Mouse (Mus musculus): ENCODE results near the gene Als2cl. TPM values are rescaled to one million over a fixed set of nuclear protein-coding genes. Genes with fewer than 3 reads are reported as not detected.

Als2cl gene
- total RNA-seq, 2 experiments from 2014 or later = 5.8 to 6.6 TPM

DNA sequence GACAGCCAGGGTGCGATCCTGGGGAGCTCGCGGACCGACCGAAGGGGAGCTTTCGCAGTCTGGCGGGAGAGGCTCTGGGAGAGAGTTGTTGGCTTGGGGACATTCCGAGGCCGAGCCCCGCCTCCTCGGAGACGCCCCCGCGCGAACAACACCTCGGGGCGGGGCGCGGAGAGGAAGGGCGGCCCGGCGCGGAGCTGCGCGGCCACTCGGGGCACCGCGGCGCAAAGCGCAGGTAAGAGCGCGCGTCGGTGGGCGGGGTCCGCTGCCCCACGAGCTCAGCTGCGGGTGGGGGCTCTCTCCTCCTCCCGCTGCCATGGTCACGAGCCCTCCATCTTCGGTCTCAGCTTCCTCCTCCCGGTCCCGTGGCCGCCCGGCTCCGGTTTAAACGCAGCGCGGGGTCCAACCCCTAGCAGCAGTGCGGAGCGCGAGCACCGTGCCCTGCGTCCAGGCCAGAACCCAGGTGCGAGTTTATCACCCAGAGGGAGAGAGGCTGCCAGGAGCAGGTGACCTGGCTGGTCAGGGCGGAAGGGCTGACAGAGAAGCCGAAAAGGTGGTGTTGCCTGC lies 410 bp downstream of the Als2cl start, which contains the start of gene Tmie:
Gene Tmie, minus strand, starts transcription at position 116 of the 564 bp plus-strand sequence.
- DNase-seq (ENCODE audit: low spot score in 2 of 2) = peak; percentile 30 to 62

DNA sequence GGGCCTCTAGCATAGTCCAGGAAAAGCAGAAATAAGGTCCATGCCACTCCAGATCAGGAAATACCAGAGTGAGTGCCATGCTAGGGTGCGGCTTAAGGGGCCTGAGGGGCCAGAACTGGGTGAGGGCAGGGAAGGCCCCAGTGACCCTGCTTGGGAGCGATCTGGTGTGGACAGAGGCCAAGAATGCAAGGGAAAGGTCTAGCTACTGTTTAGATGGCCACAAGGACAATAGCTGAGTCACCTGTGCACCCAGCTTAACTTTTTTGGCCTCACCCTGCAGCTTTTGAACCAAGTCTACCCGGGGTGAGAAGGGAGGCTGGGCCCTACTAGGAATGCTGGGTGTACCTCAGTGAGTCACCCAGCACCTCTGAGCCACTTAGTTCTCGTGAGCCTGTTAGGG lies 1.1 kb downstream of the Als2cl start:
- no peak for DNase-seq (ENCODE audit: low spot score in 2 of 2)

DNA sequence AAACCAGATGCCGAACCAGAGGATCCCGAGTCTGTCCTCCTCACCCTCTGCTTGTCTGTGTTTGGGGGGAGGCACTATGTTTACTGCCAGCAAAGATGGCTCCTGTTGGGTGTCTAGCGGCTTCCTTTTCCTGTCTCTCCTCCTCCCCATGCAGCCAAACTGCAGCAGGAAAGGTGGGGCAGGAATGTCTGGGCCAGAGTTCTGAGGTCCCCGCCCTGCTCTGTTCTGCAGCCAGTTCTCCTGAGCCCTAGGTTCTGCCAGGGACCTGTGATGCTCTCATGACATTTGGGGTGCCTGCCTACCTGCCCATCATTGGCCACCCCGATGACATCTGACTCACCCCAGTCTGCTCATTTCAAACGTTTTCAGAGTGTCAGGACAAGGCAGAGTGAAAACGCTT lies 2.3 kb downstream of the Als2cl start:
- DNase-seq (ENCODE audit: low spot score in 2 of 2) = no peak

DNA sequence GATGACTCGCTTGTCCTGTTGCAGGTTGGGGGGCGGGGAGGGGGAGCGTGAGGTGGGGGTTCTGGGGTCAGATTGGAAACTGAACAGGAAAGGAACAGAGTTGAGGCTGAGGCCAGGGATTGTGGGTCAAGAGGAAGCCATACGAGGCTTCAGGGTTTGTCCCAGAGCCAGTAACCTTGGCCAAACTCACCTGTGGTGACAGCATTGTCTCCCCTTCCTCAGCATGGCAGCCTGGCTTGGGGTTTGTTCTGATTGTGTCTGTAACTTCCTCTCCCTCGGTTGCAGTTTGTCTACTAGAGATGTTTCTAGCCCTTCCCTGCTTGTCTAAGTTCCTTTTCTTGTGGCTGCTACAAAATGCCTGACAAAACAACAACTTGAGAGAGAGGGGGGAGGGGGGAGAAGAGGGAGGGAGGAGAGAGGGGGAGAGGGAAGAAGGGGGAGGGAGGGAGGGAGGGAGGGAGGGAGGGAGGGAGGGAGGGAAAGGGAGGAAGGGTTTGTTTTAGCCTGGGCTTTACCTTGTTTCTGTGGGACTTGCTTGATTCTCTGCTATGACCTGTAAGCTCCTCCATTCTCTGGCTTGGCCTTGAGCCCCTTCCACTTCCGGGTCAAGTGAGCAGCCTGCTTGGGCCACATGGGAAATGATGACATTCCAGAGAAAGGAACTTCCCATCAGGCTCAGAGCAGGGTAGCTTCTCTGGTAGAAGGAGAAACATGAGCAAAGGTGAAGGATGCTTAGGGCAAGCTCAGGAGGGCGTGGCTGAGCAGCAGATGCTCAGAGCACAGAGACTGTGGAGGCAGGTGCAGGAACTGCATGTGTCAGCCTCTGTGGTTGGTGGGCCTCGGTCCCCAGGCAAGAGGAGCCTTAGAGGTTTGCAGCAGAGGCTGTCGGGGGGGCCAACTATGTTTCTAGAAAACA lies 8.0 kb downstream of the Als2cl start:
- DNase-seq (ENCODE audit: low spot score in 2 of 2) = no peak

DNA sequence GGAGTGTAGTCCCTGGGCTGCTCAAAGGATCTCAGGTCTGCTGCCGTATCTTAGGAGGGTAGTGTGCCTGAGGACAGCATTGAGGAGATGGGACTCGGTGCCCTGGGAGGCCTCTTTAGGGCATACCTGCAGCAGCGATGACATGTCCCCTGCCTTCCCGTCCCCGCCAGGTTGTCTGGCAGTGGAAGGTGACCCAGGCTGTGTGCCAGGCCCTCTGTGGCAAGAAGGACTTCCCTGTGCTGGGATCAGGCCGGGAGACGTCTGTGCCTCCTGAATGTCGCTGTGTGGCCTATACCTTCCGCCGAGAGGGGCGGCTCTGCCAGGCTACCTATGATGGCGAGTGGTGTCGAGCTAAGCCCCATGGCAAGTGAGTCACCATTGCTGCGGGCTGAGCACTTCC lies 9.3 kb downstream of the Als2cl start:
- no peak for DNase-seq (ENCODE audit: low spot score in 2 of 2)

DNA sequence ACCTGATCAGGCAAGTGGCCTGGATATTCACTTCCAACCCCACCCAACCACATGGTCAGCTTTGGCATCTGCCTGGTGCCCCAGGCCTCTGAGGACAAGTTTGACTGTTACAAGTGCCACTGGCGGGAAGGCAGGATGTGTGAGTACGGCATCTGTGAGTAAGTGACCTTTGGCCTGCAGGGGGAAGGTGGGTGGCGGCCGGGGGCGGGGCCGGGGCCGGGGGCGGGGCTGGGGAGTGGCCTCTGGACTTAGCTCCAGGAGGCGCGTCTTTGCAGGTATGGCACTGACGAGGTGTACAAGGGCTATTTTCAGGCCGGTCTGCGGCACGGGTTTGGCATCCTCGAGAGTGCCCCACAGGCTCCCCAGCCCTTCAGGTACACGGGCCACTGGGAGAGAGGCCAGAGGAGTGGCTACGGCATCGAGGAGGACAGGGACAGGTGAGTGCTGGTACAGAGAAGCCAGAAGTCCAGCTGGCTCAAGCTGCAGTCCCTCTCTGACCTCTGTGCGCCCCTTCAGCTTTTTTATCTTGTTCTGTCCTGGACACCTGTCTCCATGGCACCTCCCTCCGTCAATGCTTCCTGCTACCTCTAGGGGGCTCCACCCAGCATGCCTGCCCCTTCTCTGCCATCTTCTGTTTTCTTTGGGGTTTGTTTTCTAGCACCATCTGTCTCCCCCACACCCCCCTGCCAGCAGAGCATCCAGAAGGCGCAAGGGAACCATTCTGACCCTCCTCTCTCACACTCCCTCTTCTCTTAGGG lies 10.5 kb downstream of the Als2cl start:
- no peak for DNase-seq (ENCODE audit: low spot score in 2 of 2)

DNA sequence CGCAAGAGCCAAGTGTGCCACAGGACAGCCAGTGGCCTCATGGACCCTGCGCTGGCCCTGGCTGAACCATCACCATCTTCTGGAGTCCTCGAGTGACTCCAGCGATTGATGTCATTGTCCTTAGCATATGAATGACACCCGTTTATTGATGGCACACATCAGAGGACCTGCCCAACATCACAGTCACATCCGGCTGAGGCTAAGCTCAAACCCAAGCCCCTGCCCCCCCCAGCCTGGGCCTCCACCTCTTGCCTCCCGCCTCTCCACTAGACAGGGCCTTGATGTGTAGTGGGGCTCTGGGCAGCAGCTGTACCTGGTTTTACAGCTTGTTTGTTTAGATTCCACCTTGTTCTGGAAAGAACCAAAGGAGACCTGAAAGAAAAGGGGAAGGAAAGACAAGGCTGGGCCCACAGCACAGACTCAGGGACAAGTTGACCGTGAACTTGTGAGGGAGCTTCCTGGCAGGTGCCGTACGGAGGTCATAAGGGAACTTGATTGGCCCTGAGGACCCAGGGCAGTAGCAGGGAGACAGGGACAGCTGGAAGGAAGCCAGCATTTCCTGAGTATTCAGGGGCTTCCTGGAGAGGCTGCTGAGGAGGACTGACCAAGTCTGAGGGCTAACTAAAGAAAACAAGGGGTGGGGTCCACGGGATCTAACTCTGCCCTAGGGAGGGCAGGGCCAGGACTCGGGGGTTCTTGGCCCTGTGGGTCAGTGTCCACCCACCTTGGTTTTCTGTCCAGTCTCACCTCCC lies 11.6 kb downstream of the Als2cl start:
- DNase-seq (ENCODE audit: low spot score in 2 of 2) = no peak

DNA sequence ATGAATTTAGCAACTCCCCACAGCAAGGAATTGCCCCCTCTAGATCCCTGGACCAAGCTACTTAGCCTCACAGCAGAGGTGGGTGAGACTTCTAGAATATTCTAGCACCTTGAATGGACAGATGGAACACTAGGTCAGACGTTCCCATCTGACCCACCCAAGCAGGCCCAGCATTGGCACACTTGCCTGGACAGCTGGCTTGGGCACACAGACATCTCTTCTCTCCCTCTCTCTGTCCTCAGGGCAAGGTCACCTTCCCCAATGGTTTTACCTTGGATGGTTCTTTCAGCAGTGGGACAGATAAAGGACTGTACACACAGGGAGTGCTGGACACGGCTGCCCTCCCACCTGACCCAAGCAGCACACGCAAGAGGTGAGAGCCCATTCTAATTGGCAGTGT lies 12.9 kb downstream of the Als2cl start:
- DNase-seq (ENCODE audit: low spot score in 2 of 2) = no peak

DNA sequence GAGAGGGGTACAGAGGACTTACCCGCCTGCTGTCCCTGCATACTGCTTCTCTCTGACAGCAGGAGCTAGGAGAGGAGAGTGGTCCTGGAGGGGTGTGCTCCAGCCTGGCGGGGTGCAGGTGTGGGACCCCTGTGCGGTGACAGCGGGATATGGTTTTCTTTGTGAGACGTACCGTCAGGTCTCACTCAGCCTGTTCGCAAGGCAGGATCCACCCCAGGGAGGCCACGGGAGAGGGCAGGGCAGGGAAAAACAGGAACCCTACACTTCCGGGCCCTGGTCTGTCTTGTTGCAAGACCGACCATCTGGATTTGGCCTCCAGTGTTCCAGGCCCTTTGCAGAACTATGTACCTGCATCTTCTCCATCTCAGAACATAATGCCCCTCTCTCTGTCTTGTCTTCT lies 13.8 kb downstream of the Als2cl start:
- no peak for DNase-seq (ENCODE audit: low spot score in 2 of 2)

DNA sequence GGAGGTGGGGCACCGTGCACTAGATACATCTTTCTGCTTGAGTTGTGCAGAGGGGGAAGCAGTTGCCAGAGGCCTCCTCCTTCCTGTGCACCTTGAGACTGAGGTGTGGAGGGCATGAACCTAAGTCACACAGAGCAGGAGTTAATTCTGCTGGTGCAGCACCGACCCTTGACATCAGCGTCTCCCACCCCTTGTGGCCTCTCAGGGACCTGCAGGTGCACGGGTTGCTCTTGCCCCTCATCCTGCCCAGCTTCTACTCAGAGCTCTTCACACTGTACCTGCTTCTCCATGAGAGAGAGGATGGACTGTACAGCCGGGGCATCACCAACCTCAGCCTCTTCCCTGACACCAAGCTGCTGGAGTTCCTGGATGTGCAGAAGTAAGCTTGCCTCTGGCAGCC lies 15.8 kb downstream of the Als2cl start:
- no peak for DNase-seq (ENCODE audit: low spot score in 2 of 2)

DNA sequence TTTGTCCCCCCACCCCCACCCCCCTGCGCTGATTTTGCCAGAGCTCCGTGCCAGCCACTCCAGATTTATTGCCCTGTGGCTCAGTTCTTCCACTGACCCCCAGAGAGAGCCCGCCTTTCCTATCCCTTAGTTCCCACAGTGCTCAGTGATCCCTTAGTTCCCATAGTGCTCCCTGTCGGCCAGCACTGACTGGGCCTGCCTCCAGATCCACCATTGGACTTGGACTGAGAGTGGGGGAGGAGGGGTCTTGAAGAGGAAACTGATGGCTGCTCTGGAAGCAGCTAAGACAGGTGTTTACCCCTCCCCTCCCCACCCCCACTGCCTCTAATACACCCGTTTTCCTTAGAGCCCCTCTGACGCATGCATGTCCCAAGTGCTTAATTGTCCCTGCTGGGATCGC lies 16.3 kb downstream of the Als2cl start:
- no peak for DNase-seq (ENCODE audit: low spot score in 2 of 2)

DNA sequence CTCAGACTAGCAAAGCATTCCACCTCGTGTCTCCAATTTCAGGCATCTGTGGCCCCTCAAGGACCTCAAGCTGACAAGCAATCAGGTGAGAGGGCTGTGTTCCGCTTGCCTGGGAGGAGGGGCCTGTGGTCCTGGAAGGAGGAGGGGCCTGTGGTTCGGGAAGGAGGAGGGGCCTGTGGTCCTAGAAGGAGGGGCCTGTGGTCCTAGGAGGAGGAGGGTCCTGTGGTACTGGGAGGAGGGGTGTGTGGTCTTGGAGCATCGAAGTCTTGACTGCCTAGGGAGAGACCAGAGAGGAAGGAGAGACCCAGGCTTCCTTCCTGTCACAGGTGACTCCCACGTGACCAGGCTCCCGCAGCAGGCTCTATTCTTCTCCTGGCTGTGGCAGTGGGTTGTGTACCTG lies 16.9 kb downstream of the Als2cl start:
- no peak for DNase-seq (ENCODE audit: low spot score in 2 of 2)

DNA sequence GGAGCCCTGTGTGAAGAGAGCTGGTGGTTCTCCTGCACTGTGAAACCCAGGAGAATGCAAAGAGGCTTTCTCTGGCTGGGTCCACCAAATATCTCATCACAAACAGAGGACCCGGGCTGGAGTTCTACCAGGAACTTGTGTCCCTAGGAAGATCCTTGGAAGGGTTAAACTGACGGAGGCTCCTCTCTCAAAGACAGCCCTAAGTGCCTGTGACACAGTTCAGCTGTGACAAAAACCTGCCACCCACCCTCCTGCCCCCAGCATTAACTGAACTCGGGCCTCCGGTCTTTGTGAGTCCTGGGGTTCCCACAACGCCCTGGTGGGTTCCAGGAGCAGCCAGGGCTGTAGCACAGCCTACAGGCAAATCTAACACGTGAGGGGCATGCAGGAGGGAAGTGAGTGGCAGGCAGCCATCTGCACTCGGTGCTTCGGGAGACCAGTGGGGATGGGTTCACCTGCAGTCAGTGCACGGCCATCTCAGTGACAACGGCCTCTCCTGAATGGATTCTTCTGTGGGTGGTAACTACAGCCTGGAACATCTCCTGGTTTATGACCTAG lies 19.9 kb downstream of the Als2cl start:
- DNase-seq (ENCODE audit: low spot score in 2 of 2) = no peak

DNA sequence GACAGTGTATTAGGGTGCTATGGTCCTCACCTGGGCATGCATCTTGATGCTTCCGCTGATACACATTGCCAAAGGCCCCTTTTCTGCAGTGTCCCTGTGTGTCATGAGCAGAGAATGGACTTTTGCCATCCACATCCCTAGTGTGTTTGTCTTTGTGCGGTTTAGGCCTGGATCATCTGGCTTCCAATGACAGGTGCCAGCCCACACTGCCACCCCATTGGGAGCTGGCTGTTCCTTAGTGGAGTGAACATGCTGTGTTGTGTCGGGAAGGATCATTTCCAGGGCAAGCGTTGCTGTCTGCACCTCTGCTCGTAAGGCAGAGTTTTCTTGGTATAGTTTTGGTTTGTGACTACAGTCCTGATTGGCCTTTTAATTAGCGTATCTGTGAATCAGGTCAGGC lies 21.5 kb downstream of the Als2cl start:
- no peak for DNase-seq (ENCODE audit: low spot score in 2 of 2)

DNA sequence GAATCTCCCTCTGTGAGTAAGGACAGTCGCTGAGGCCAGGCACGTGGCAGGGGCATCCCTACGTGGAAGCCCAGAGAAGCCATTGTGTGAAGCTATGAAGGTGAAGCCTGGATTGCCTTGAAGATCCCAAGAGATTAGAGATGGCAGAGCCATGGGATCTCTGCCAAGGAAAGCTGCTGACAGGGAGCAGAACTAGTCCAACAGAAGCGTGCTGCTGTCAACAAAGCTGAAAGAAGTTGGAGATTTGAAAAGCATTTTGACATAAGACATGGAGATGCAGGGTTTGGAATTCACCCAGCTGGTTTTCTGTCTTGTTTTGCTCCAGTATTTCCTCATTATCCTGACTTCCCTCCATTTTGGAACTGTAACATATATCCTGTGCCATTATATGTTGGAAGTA lies 22.6 kb downstream of the Als2cl start:
- DNase-seq (ENCODE audit: low spot score in 2 of 2) = no peak

DNA sequence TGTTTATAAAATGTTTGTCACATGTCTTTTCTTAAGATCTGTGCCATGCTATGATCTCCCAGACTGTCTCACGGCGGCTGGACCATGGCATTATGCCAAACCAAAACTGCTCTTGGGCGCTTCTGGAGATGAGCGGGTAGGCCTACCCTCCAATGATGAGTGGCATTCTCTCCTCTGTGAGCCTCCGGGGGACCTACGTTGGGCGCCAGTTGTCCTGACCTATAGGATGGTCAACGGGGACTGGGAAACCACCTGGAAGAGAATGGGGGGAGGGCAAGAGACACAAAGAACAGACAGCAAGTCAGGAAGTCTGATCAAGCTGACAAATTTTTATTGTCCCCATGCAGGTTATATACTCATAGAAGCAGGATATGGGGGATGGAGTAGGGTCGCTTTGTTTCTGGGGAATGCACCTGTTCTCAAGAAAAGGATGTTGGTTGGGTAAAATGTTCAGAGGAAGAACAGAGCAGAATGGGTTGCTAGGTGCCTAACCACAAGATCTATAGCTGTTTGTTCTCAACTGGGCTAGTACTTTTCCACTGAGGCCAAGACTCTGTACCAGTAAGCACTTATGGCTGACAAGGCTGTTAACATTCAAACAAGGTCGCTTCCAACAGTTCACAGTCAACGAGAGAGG lies 27.6 kb downstream of the Als2cl start:
- DNase-seq (ENCODE audit: low spot score in 2 of 2) = no peak

DNA sequence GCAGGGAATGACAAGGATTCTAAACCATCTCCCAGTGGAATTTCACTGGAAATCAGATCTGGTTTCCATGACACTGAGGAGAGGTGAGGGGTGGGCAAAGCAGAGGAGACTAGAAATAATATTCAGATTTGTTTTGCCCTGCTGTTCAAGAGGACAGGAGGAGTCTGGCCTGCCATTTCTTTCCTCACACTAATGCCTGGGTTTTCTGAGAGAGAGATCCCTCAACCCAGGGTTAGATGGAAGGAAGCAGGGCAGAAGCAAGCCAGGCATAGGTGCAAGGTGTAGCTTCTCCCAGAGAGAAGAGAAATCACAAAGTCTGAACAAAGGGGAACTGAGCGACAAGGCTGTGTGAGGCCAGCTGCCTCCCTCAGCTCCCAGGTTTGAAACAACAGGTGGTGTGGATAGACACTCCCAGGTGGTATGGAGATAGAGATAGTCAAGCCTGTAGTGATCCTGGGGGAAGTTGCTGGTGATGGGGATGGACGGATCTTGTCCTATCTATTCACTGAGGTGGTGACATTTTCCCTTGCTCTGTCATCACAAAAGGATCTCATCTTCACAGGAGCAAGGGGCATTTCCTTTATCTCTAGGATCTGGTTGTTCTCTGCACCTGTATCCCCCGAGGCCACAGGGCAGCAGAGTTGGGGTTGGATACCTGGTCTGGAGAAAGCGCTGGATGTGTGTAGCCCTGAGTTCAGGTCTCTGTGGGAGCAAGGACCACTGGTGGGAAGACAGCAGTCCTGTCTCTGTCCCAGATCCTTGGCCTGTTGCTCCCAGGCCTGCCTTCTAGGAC lies 28.4 kb downstream of the Als2cl start:
- DNase-seq (ENCODE audit: low spot score in 2 of 2) = peak in 1 of 2 experiments; percentile 4

DNA sequence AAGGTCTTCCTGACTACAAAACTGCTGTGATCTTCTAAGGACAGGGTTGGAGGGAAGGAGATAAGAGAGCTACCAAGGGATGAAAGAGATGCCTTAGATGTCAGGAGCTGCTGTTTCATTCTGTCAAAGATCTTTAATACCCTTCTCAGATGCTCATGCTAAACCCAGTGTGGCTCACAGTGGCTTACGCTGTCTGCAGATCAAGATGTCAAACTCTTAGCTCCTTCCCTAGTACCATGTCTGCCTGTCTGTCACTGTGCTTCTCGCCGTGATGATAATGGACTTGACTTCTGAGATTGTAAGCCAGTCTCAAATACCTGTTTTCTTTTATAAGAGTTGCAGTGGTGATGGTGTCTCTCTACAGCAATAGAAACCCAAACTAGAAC lies 29.0 kb downstream of the Als2cl start:
- no peak for DNase-seq (ENCODE audit: low spot score in 2 of 2)

DNA sequence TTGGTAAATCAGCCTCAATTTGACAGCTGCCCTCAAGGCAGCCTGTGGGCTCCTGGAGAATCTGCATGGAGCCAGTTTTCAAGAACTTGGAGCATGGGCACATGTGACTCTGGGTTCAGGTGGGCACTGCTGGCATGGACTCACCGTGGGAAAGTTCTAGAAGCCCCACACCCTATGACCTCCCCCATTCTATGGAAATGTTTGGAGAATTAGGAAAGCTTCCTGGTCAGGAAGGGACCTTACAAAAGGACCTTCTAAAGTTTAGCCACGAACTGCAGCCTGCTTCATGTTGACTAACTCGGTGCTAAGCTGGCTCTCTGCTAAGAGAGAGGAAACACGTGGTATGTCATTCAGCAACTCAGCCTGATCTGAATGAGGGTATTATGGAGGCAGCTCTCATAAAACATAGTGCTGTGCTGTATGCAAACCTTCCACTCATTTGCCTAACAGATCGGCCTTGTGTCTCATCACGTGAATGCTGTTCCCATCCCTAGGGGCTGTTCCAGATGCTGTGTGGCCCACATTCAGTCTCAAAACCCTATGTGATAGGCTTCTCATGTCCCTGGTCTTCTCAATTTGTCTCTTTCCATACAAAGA lies 29.8 kb downstream of the Als2cl start:
- peak in 1 of 2 experiments; percentile 3 for DNase-seq (ENCODE audit: low spot score in 2 of 2)
